Mouse (Mus musculus) CH12.LX (cell line): ENCODE measurements around the gene Sap25. TPM values are rescaled to one million over a fixed set of nuclear protein-coding genes. Genes with fewer than 3 reads are reported as not detected.

Source experiments
- polyA plus RNA-seq: library from polyadenylated mRNA; unstranded; fragments of >175 nt; gene quantifications from 2 replicates; pipeline ENCODE4 v1.2.1, GENCODE M21; 2012; ENCODE audit warnings: low read depth; ENCODE audit not compliant: insufficient read length
- total RNA-seq, 2 experiments: library from RNA; depleted of rRNA; stranded (reverse); fragments of 300-350 nt in 1 of 2; fragments of >200 nt in 1 of 2; gene quantifications; 2 replicates each; pipeline ENCODE4 v1.2.3; 2012 to 2014

Sap25 gene
- total and polyA plus RNA-seq, 3 experiments: 2.1 to 16.6 (median 2.4) TPM

Other genes with a start within 250 kb of the Sap25 start
Only the 20 nearest of the 22 such genes appear.
- 0.04 TPM in 1 of 2 replicates, not detected in the other for gene Zan, start 164.3 kb upstream of the Sap25 start, total RNA-seq (2012; rRNA removed)
- gene Zan, start 164.3 kb upstream of the Sap25 start, total RNA-seq (2014; rRNA removed): not detected in 2 replicates
- gene Zan, start 164.3 kb upstream of the Sap25 start, polyA plus RNA-seq: 0.10 and 0.78 TPM in 2 replicates
- gene Pop7, start 138.8 kb upstream of the Sap25 start, total RNA-seq (2012; rRNA removed): 38.5 and 44.9 TPM in 2 replicates
- gene Pop7, start 138.8 kb upstream of the Sap25 start, total RNA-seq (2014; rRNA removed): 44.2 and 44.9 TPM in 2 replicates
- 34.6 and 35.0 TPM in 2 replicates for gene Pop7, start 138.8 kb upstream of the Sap25 start, polyA plus RNA-seq
- 4.9 and 5.9 TPM in 2 replicates for gene Gigyf1, start 122.8 kb upstream of the Sap25 start, total RNA-seq (2012; rRNA removed)
- gene Gigyf1, start 122.8 kb upstream of the Sap25 start, total RNA-seq (2014; rRNA removed): 0.98 and 1.3 TPM in 2 replicates
- 12.3 and 14.0 TPM in 2 replicates for gene Gigyf1, start 122.8 kb upstream of the Sap25 start, polyA plus RNA-seq
- not detected in 2 replicates for gene Epo, start 108.1 kb upstream of the Sap25 start, total RNA-seq (2012; rRNA removed)
- gene Epo, start 108.1 kb upstream of the Sap25 start, total RNA-seq (2014; rRNA removed): not detected in 2 replicates
- gene Epo, start 108.1 kb upstream of the Sap25 start, polyA plus RNA-seq: not detected in 2 replicates
- gene Gnb2, start 107.8 kb upstream of the Sap25 start, total RNA-seq (2012; rRNA removed): 388 and 480 TPM in 2 replicates
- gene Gnb2, start 107.8 kb upstream of the Sap25 start, total RNA-seq (2014; rRNA removed): 261 and 264 TPM in 2 replicates
- 312 and 327 TPM in 2 replicates for gene Gnb2, start 107.8 kb upstream of the Sap25 start, polyA plus RNA-seq
- gene Actl6b, start 87.8 kb upstream of the Sap25 start, total RNA-seq (2012; rRNA removed): not detected in 2 replicates
- not detected in 2 replicates for gene Actl6b, start 87.8 kb upstream of the Sap25 start, total RNA-seq (2014; rRNA removed)
- gene Actl6b, start 87.8 kb upstream of the Sap25 start, polyA plus RNA-seq: not detected in 2 replicates
- gene Tfr2, start 71.5 kb upstream of the Sap25 start, total RNA-seq (2012; rRNA removed): 1.3 and 2.2 TPM in 2 replicates
- 0.50 and 0.67 TPM in 2 replicates for gene Tfr2, start 71.5 kb upstream of the Sap25 start, total RNA-seq (2014; rRNA removed)
- 1.1 and 2.2 TPM in 2 replicates for gene Tfr2, start 71.5 kb upstream of the Sap25 start, polyA plus RNA-seq
- 4.2 and 5.5 TPM in 2 replicates for gene Mospd3, start 40.3 kb upstream of the Sap25 start, total RNA-seq (2012; rRNA removed)
- gene Mospd3, start 40.3 kb upstream of the Sap25 start, total RNA-seq (2014; rRNA removed): 0.76 and 1.5 TPM in 2 replicates
- gene Mospd3, start 40.3 kb upstream of the Sap25 start, polyA plus RNA-seq: 18.3 and 23.7 TPM in 2 replicates
- 0.30 and 0.46 TPM in 2 replicates for gene Pcolce, start 27.6 kb upstream of the Sap25 start, total RNA-seq (2012; rRNA removed)
- not detected in 2 replicates for gene Pcolce, start 27.6 kb upstream of the Sap25 start, total RNA-seq (2014; rRNA removed)
- gene Pcolce, start 27.6 kb upstream of the Sap25 start, polyA plus RNA-seq: 0.76 and 0.97 TPM in 2 replicates
- 0.13 TPM in 2 replicates for gene Fbxo24, start 12.3 kb upstream of the Sap25 start, total RNA-seq (2012; rRNA removed)
- gene Fbxo24, start 12.3 kb upstream of the Sap25 start, total RNA-seq (2014; rRNA removed): not detected in 2 replicates
- gene Fbxo24, start 12.3 kb upstream of the Sap25 start, polyA plus RNA-seq: 0.24 and 0.26 TPM in 2 replicates
- gene Lrch4, start 12.2 kb upstream of the Sap25 start, total RNA-seq (2012; rRNA removed): 20.0 and 25.6 TPM in 2 replicates
- gene Lrch4, start 12.2 kb upstream of the Sap25 start, total RNA-seq (2014; rRNA removed): 9.0 and 9.9 TPM in 2 replicates
- gene Lrch4, start 12.2 kb upstream of the Sap25 start, polyA plus RNA-seq: 47.9 and 62.1 TPM in 2 replicates
- gene Gm20605, start 12.2 kb upstream of the Sap25 start, total RNA-seq (2012; rRNA removed): 1.1 and 1.5 TPM in 2 replicates
- 0.50 and 1.1 TPM in 2 replicates for gene Gm20605, start 12.2 kb upstream of the Sap25 start, total RNA-seq (2014; rRNA removed)
- 7.4 and 9.0 TPM in 2 replicates for gene Gm20605, start 12.2 kb upstream of the Sap25 start, polyA plus RNA-seq
- not detected in 2 replicates for gene Irs3, start 4.4 kb downstream of the Sap25 start, total RNA-seq (2012; rRNA removed)
- gene Irs3, start 4.4 kb downstream of the Sap25 start, total RNA-seq (2014; rRNA removed): not detected in 2 replicates
- gene Irs3, start 4.4 kb downstream of the Sap25 start, polyA plus RNA-seq: not detected in 2 replicates
- gene Agfg2, start 43.4 kb downstream of the Sap25 start, total RNA-seq (2012; rRNA removed): 8.7 and 10.0 TPM in 2 replicates
- 11.5 and 13.4 TPM in 2 replicates for gene Agfg2, start 43.4 kb downstream of the Sap25 start, total RNA-seq (2014; rRNA removed)
- 16.7 and 16.8 TPM in 2 replicates for gene Agfg2, start 43.4 kb downstream of the Sap25 start, polyA plus RNA-seq
- 0.67 and 1.4 TPM in 2 replicates for gene Nyap1, start 100.3 kb downstream of the Sap25 start, total RNA-seq (2012; rRNA removed)
- gene Nyap1, start 100.3 kb downstream of the Sap25 start, total RNA-seq (2014; rRNA removed): 0.28 and 0.34 TPM in 2 replicates
- 0.35 and 0.43 TPM in 2 replicates for gene Nyap1, start 100.3 kb downstream of the Sap25 start, polyA plus RNA-seq
- gene Tsc22d4, start 104.4 kb downstream of the Sap25 start, total RNA-seq (2012; rRNA removed): 32.0 and 39.9 TPM in 2 replicates
- 26.4 and 28.2 TPM in 2 replicates for gene Tsc22d4, start 104.4 kb downstream of the Sap25 start, total RNA-seq (2014; rRNA removed)
- 91.2 and 103 TPM in 2 replicates for gene Tsc22d4, start 104.4 kb downstream of the Sap25 start, polyA plus RNA-seq
- gene Ppp1r35, start 137.5 kb downstream of the Sap25 start, total RNA-seq (2012; rRNA removed): 31.6 and 34.6 TPM in 2 replicates
- 11.8 and 17.3 TPM in 2 replicates for gene Ppp1r35, start 137.5 kb downstream of the Sap25 start, total RNA-seq (2014; rRNA removed)
- 23.3 and 24.1 TPM in 2 replicates for gene Ppp1r35, start 137.5 kb downstream of the Sap25 start, polyA plus RNA-seq
- 32.7 and 38.5 TPM in 2 replicates for gene Mepce, start 146.3 kb downstream of the Sap25 start, total RNA-seq (2012; rRNA removed)
- gene Mepce, start 146.3 kb downstream of the Sap25 start, total RNA-seq (2014; rRNA removed): 31.1 and 37.3 TPM in 2 replicates
- 42.4 and 43.7 TPM in 2 replicates for gene Mepce, start 146.3 kb downstream of the Sap25 start, polyA plus RNA-seq
- gene Zcwpw1, start 146.5 kb downstream of the Sap25 start, total RNA-seq (2012; rRNA removed): 1.3 and 1.9 TPM in 2 replicates
- gene Zcwpw1, start 146.5 kb downstream of the Sap25 start, total RNA-seq (2014; rRNA removed): 2.3 and 3.0 TPM in 2 replicates
- 1.5 and 2.8 TPM in 2 replicates for gene Zcwpw1, start 146.5 kb downstream of the Sap25 start, polyA plus RNA-seq
- gene Pilra, start 194.9 kb downstream of the Sap25 start, total RNA-seq (2012; rRNA removed): 0.08 and 0.13 TPM in 2 replicates
- gene Pilra, start 194.9 kb downstream of the Sap25 start, total RNA-seq (2014; rRNA removed): not detected in 2 replicates
- gene Pilra, start 194.9 kb downstream of the Sap25 start, polyA plus RNA-seq: 0.42 and 0.66 TPM in 2 replicates